Mouse (Mus musculus) kidney, adult 10 weeks (tissue): ENCODE results near the gene Gjb4. TPM values are rescaled to one million over a fixed set of nuclear protein-coding genes. Genes with fewer than 3 reads are reported as not detected.

Experiments
- polyA plus RNA-seq: library from polyadenylated mRNA; stranded (reverse); fragments of 350-450 nt; fragmentation: Illumina TruSeq; extraction: RNeasy Lipid Tissue Mini Kit (QIAGEN cat#74804); gene quantifications from one replicate; pipeline ENCODE4 v1.2.3, GENCODE M21; 2014; ENCODE audit warnings: low read depth, low replicate concordance

The Gjb4 gene
- not detected for polyA plus RNA-seq

GRCm38 (mm10) chr4:127353951-127354438, at the start of gene Gjb4:
Gene Gjb4, minus strand, starts transcription at chr4:127354081.

GRCm38 (mm10) chr4:127358018-127358417, 4.1 kb upstream of the Gjb4 start, which contains the start of gene Gjb5:
Gene Gjb5, minus strand, starts transcription at chr4:127358181.

GRCm38 (mm10) chr4:127330181-127331100, 23.4 kb downstream of the Gjb4 start, which contains the start of gene Gjb3:
Gene Gjb3, minus strand, starts transcription at chr4:127330844.

GRCm38 (mm10) chr4:127313861-127314260, 40.0 kb downstream of the Gjb4 start, which contains the start of gene Gja4:
Gene Gja4, minus strand, starts transcription at chr4:127314039.

Other genes starting within 250 kb of the Gjb4 start
- 24.9 TPM for gene Tmem35b, start 230.4 kb downstream of the Gjb4 start, polyA plus RNA-seq
- not detected for gene Dlgap3, start 184.9 kb downstream of the Gjb4 start, polyA plus RNA-seq
- 3.9 TPM for gene Smim12, start 110.3 kb downstream of the Gjb4 start, polyA plus RNA-seq
- gene Gja4, start 40.0 kb downstream of the Gjb4 start, polyA plus RNA-seq: not detected
- not detected for gene Gjb3, start 23.2 kb downstream of the Gjb4 start, polyA plus RNA-seq
- not detected for gene Gjb5, start 4.1 kb upstream of the Gjb4 start, polyA plus RNA-seq